Mouse (Mus musculus): ENCODE measurements around the gene Git1.

- TF ChIP-seq CTCF (IDR thresholded peaks at IDR 0.05) (no peak), EP300 (IDR thresholded peaks at IDR 0.05) (peak; percentile 77)
Observed at GRCm38 (mm10) chr11:77449224-77449623, 44.1 kb upstream of the Git1 start.

Measured in lung, postnatal 0 days (tissue).